Mouse (Mus musculus): ENCODE data around the gene Dpm3. TPM values are rescaled to one million over a fixed set of nuclear protein-coding genes. Genes with fewer than 3 reads are reported as not detected.
A peak's percentile ranks its signal among the peaks of the same experiment; 100 is the strongest.

Dpm3 gene
- polyA plus RNA-seq, 1 experiment from 2014 or later = 119 TPM

GRCm38 (mm10) chr3:89231772-89232275 is 27.3 kb upstream of the Dpm3 start:
- ATAC-seq (ENCODE audit: insufficient read depth) = no peak
- no peak for TF ChIP-seq CTCF (IDR thresholded peaks at IDR 0.05; ENCODE audit: low read depth)
- no peak overlapping the region for H3K9ac ChIP-seq
- WGBS = 66% methylated on average over 16 of the region's 16 CpGs
- DNase-seq = no peak
- H3K27me3 ChIP-seq (ENCODE audit: insufficient read depth, low read length) = no peaks in the 10 kb centered on the region
- 0 out of 2 replicates have a peak, but pooled peaks cover 3% of the 10 kb centered on the region for H3K36me3 ChIP-seq (ENCODE audit: insufficient read depth)
- peak overlapping the region; percentile 49 for H3K4me2 ChIP-seq
- no peak overlapping the region for H3K4me3 ChIP-seq (ENCODE audit: low read depth, low read length)
- no peaks in the 10 kb centered on the region for H3K9me3 ChIP-seq (ENCODE audit: low read depth, low read length)
- H3K4me1 ChIP-seq (ENCODE audit: insufficient read depth) = peaks cover 23% of the 10 kb centered on the region
- peak overlapping the region; percentile 46; the same call in 1 of the 2 replicates for H3K27ac ChIP-seq (ENCODE audit: low read depth)

GRCm38 (mm10) chr3:89232614-89233013 is 26.5 kb upstream of the Dpm3 start:
- ATAC-seq (ENCODE audit: insufficient read depth) (no peak), DNase-seq (peak; percentile 7)
- no peak for TF ChIP-seq CTCF (IDR thresholded peaks at IDR 0.05; ENCODE audit: low read depth)
- no peak overlapping the region for H3K9ac ChIP-seq
- 0 out of 2 replicates have a peak, but pooled peaks cover 3% of the 10 kb centered on the region for H3K36me3 ChIP-seq (ENCODE audit: insufficient read depth)
- no peak overlapping the region for H3K4me3 ChIP-seq (ENCODE audit: low read depth, low read length)
- peak overlapping the region; percentile 88 for H3K27ac ChIP-seq (ENCODE audit: low read depth)
- H3K4me1 ChIP-seq (ENCODE audit: insufficient read depth) = peaks cover 20% of the 10 kb centered on the region
- WGBS = 46% methylated on average over 6 of the region's 6 CpGs
- H3K4me2 ChIP-seq = peak overlapping the region; percentile 49
- no peaks in the 10 kb centered on the region for H3K27me3 ChIP-seq (ENCODE audit: insufficient read depth, low read length)
- no peaks in the 10 kb centered on the region for H3K9me3 ChIP-seq (ENCODE audit: low read depth, low read length)

DNA sequence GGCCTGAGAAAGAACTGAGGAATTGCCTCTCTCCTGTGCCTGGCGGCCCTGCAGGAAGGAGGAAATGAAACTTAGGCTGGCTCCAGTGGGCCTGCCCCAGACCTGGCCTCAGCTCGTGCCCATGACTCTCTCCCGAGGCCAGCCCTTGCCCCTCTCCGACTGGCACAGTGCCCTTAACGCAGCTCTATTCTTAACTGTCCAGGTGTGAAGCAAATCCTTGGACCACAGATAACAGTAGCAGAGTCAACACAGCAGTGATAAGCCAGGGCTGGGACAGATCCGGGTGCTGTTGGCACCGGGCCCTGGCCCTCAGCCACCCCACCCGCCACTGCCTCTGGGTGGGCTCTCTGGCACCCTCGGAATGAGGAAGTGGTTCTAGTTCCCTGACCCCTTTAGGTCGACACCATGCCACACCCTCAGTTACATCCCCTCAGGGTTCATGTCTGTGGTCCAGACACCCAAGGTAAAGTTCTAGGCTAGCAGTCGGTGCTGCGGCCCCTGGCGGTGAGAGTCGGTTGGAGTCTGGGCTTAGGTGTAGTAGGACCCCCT is 25.5 kb upstream of the Dpm3 start:
- Histone ChIP-seq H3K27ac (ENCODE audit: low read depth) (peak overlapping the region; percentile 88), H3K4me2 (peak overlapping the region; percentile 49), H3K4me1 (ENCODE audit: insufficient read depth) (peaks cover 15% of the 10 kb centered on the region), H3K9ac (no peak overlapping the region), H3K4me3 (ENCODE audit: low read depth, low read length) (no peak overlapping the region), H3K36me3 (ENCODE audit: insufficient read depth) (0 out of 2 replicates have a peak, but pooled peaks cover 3% of the 10 kb centered on the region), H3K9me3 (ENCODE audit: low read depth, low read length) (no peaks in the 10 kb centered on the region), H3K27me3 (ENCODE audit: insufficient read depth, low read length) (no peaks in the 10 kb centered on the region)
- 52% methylated on average over 14 of the region's 14 CpGs for WGBS
- no peak for TF ChIP-seq CTCF (IDR thresholded peaks at IDR 0.05; ENCODE audit: low read depth)
- DNase-seq (peak; percentile 28), ATAC-seq (ENCODE audit: insufficient read depth) (peak; percentile 21; the same call in 1 of the 2 replicates)

GRCm38 (mm10) chr3:89236516-89236915 is 22.6 kb upstream of the Dpm3 start:
- no peak for DNase-seq
- Histone ChIP-seq H3K27ac (ENCODE audit: low read depth) (no peak overlapping the region), H3K4me3 (ENCODE audit: low read depth, low read length) (no peak overlapping the region), H3K36me3 (ENCODE audit: insufficient read depth) (0 out of 2 replicates have a peak, but pooled peaks cover 3% of the 10 kb centered on the region), H3K27me3 (ENCODE audit: insufficient read depth, low read length) (no peaks in the 10 kb centered on the region), H3K9me3 (ENCODE audit: low read depth, low read length) (no peaks in the 10 kb centered on the region), H3K4me2 (no peak overlapping the region), H3K9ac (no peak overlapping the region), H3K4me1 (ENCODE audit: insufficient read depth) (peaks cover 15% of the 10 kb centered on the region)
- no peak for TF ChIP-seq CTCF (IDR thresholded peaks at IDR 0.05; ENCODE audit: low read depth)
- no peak for ATAC-seq (ENCODE audit: insufficient read depth)
- WGBS = 88% methylated on average over 10 of the region's 10 CpGs

DNA sequence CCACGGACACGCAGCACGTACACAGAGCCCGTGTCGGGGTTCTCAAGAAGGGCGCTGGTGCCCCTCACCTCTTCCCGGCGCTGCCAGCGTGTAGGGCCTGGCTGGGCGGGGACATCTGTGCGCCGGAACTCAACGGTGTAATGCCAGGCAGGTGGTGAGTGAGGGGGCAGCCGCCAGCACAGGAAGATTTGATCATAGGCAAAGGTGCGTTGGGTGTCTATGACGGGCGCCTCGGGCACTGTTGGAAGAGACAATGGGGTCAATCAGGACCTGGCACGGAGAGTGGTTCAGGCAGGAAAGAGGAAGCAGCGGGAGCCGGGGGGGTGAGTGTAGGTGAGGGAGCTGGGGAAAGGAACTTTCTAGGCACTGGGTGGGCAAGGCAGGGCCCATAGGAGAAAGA is 21.5 kb upstream of the Dpm3 start:
- DNase-seq (no peak), ATAC-seq (ENCODE audit: insufficient read depth) (no peak)
- H3K4me2 ChIP-seq = no peak overlapping the region
- no peak overlapping the region for H3K27ac ChIP-seq (ENCODE audit: low read depth)
- 0 out of 2 replicates have a peak, but pooled peaks cover 3% of the 10 kb centered on the region for H3K36me3 ChIP-seq (ENCODE audit: insufficient read depth)
- H3K9me3 ChIP-seq (ENCODE audit: low read depth, low read length) = no peaks in the 10 kb centered on the region
- H3K4me3 ChIP-seq (ENCODE audit: low read depth, low read length) = no peak overlapping the region
- TF ChIP-seq CTCF (IDR thresholded peaks at IDR 0.05; ENCODE audit: low read depth) = no peak
- H3K9ac ChIP-seq = no peak overlapping the region
- H3K4me1 ChIP-seq (ENCODE audit: insufficient read depth) = peaks cover 11% of the 10 kb centered on the region
- 92% methylated on average over 21 of the region's 21 CpGs for WGBS
- H3K27me3 ChIP-seq (ENCODE audit: insufficient read depth, low read length) = no peaks in the 10 kb centered on the region

GRCm38 (mm10) chr3:89238494-89238893 is 20.7 kb upstream of the Dpm3 start:
- Histone ChIP-seq H3K9me3 (ENCODE audit: low read depth, low read length) (no peaks in the 10 kb centered on the region), H3K27me3 (ENCODE audit: insufficient read depth, low read length) (0 out of 2 replicates have a peak, but pooled peaks cover under 1% of the 10 kb centered on the region), H3K27ac (ENCODE audit: low read depth) (no peak overlapping the region), H3K36me3 (ENCODE audit: insufficient read depth) (0 out of 2 replicates have a peak, but pooled peaks cover 3% of the 10 kb centered on the region), H3K4me3 (ENCODE audit: low read depth, low read length) (no peak overlapping the region), H3K9ac (no peak overlapping the region), H3K4me1 (ENCODE audit: insufficient read depth) (peaks cover 4% of the 10 kb centered on the region), H3K4me2 (no peak overlapping the region)
- TF ChIP-seq CTCF (IDR thresholded peaks at IDR 0.05; ENCODE audit: low read depth) = no peak
- no peak for ATAC-seq (ENCODE audit: insufficient read depth)
- DNase-seq = no peak
- 57% methylated on average over 11 of the region's 12 CpGs for WGBS

- no peak overlapping the region for H3K4me2 ChIP-seq
- peak; percentile 70 for DNase-seq
- 75% methylated on average over 9 of the region's 9 CpGs for WGBS
These were observed 16.7 kb upstream of the Dpm3 start for GRCm38 (mm10) chr3:89242331-89242895.

More at GRCm38 (mm10) chr3:89242331-89242895, 16.7 kb upstream of the Dpm3 start:
- Histone ChIP-seq H3K4me1 (ENCODE audit: insufficient read depth) (peaks cover 3% of the 10 kb centered on the region), H3K36me3 (ENCODE audit: insufficient read depth) (no peaks in the 10 kb centered on the region), H3K27ac (ENCODE audit: low read depth) (no peak overlapping the region), H3K9me3 (ENCODE audit: low read depth, low read length) (no peaks in the 10 kb centered on the region), H3K4me3 (ENCODE audit: low read depth, low read length) (no peak overlapping the region), H3K27me3 (ENCODE audit: insufficient read depth, low read length) (peaks cover 15% of the 10 kb centered on the region; the same call in 1 of the 2 replicates), H3K9ac (no peak overlapping the region)
- no peak for ATAC-seq (ENCODE audit: insufficient read depth)
- peak; percentile 73 for TF ChIP-seq CTCF (IDR thresholded peaks at IDR 0.05; ENCODE audit: low read depth)

Data from lung, embryonic 14.5 days (tissue).